16 mouse cellular contexts compared by ENCODE assay signal in the genomic region with DNA sequence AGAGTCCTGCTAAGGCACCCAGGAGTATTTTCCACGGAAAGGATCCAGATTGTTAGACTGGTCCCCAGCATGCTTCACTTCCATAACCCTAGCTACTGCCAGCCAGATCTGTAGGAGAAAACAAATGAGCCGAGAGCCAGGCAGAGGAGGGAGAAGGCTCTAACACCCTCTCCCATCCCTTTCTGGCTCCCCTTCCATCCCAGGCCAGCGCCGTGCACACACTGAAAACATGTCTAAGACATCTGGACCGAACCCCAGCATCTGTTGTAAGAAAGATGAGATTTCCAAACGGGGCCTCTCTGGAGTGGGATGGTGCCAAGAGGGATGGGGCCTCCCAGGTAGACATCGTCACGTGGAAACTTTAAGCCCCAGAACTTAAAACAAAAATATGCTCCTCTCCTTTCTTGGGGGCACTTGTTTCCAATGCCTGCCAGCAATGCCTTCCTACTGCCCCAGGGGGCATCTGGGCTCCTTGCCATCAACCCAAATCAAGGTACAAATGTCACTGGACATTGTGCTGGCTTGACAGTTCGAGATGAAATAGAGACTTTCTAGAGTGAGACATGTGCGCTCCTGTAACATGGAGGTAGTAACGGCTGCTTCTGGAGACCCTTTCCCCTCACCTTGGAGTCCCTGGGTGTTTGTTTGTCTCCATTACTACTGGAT. TPM values are rescaled to one million over a fixed set of nuclear protein-coding genes. Genes with fewer than 3 reads are reported as not detected.
DNase-seq lines count a peak whose midpoint lies in the region; ATAC-seq and TF ChIP-seq lines count a peak whose summit lies in the region.
"Had no signal": no experiment of that assay in that cellular context is flagged by ENCODE, and none has a peak within 500 bp of the region (broad histone marks: within the 10 kb centered on the region; RNA-seq: fewer than 3 reads in every experiment).

No protein-coding gene starts in this region.

- H3K9ac ChIP-seq in lung, embryonic 14.5 days = no peak overlapping the region
- no peak overlapping the region for H3K9ac ChIP-seq in embryonic facial prominence, embryonic 15.5 days
- H3K9ac ChIP-seq: forebrain, embryonic 13.5 days; hindbrain, embryonic 15.5 days had no signal

- no peak overlapping the region for H3K4me3 ChIP-seq in lung, embryonic 14.5 days (ENCODE audit: low read depth, low read length)
- no peak overlapping the region for H3K4me3 ChIP-seq in lung, adult 2 months (replicated peaks; ENCODE audit: extremely low read depth, low read depth, low read length)
- H3K4me3 ChIP-seq in embryonic facial prominence, embryonic 15.5 days (replicated peaks) = no peak overlapping the region
- H3K4me3 ChIP-seq: forebrain, embryonic 13.5 days; heart, embryonic 10.5 days; hindbrain, embryonic 15.5 days had no signal

- no peak for TF ChIP-seq CTCF in lung, embryonic 14.5 days (IDR thresholded peaks at IDR 0.05; ENCODE audit: low read depth)
- no peak for TF ChIP-seq CTCF in lung, adult 2 months (IDR thresholded peaks at IDR 0.05; ENCODE audit: insufficient read depth, low read length)

- no peak for TF ChIP-seq POLR2A in lung, adult 2 months (IDR thresholded peaks at IDR 0.05; ENCODE audit: borderline replicate concordance, extremely low read depth, low read depth, low read length)

- peak; percentile 58; the same call in 1 of the 2 replicates for ATAC-seq in lung, embryonic 14.5 days (ENCODE audit: insufficient read depth)
- ATAC-seq in embryonic facial prominence, embryonic 15.5 days (ENCODE audit: insufficient number of reproducible peaks, low FRiP score, low TSS enrichment, low read depth) = peak; percentile 80
- ATAC-seq: forebrain, embryonic 13.5 days had no signal

- no peak overlapping the region for H3K4me2 ChIP-seq in lung, embryonic 14.5 days
- no peak overlapping the region for H3K4me2 ChIP-seq in embryonic facial prominence, embryonic 15.5 days (replicated peaks)
- H3K4me2 ChIP-seq: forebrain, embryonic 13.5 days; hindbrain, embryonic 15.5 days had no signal

- peak; percentile 32 for DNase-seq in gastrocnemius, postnatal 25 days
- no peak for DNase-seq in gastrocnemius, postnatal 10 days
- peak; percentile 22 for DNase-seq in lung, embryonic 14.5 days
- no peak for DNase-seq in lung, adult 2 months
- DNase-seq in skeletal muscle tissue, adult 2 months (ENCODE audit: low read depth, low spot score) = peak; percentile 21
- DNase-seq in adrenal gland, adult 18-20 months (ENCODE audit: low spot score in 2 of 2) = no peak
- DNase-seq: cerebellum, adult 11 months; kidney, adult 11 months; lung, postnatal 14 days; spleen, adult 18-20 months; thymus, postnatal 25 days had no signal

- 61% methylated on average over 11 of the region's 11 CpGs for WGBS in lung, embryonic 14.5 days
- WGBS in lung, adult 2 months = 74% methylated on average over 11 of the region's 11 CpGs
- 42% methylated on average over 11 of the region's 11 CpGs for WGBS in embryonic facial prominence, embryonic 15.5 days

- H3K36me3 ChIP-seq in lung, embryonic 14.5 days (ENCODE audit: insufficient read depth) = no peaks in the 10 kb centered on the region
- no peaks in the 10 kb centered on the region for H3K36me3 ChIP-seq in embryonic facial prominence, embryonic 15.5 days
- H3K36me3 ChIP-seq: heart, embryonic 10.5 days; hindbrain, embryonic 15.5 days had no signal

- 0 out of 2 replicates have a peak, but pooled peaks cover 5% of the 10 kb centered on the region for H3K4me1 ChIP-seq in lung, embryonic 14.5 days (ENCODE audit: insufficient read depth)
- H3K4me1 ChIP-seq in lung, adult 2 months (ENCODE audit: control insufficient read depth, insufficient read depth, low read length) = no peaks in the 10 kb centered on the region
- peaks cover 12% of the 10 kb centered on the region; the same call in 1 of the 2 replicates for H3K4me1 ChIP-seq in embryonic facial prominence, embryonic 15.5 days

- no peaks in the 10 kb centered on the region for H3K9me3 ChIP-seq in lung, embryonic 14.5 days (ENCODE audit: low read depth, low read length)
- H3K9me3 ChIP-seq in embryonic facial prominence, embryonic 15.5 days (replicated peaks) = no peaks in the 10 kb centered on the region
- H3K9me3 ChIP-seq: forebrain, embryonic 13.5 days; heart, embryonic 10.5 days; hindbrain, embryonic 15.5 days had no signal

- no peak overlapping the region for H3K27ac ChIP-seq in lung, embryonic 14.5 days (ENCODE audit: low read depth)
- H3K27ac ChIP-seq in embryonic facial prominence, embryonic 15.5 days (replicated peaks) = 0 out of 2 replicates have a peak overlapping the region, but pooled peaks have one; percentile 17
- H3K27ac ChIP-seq: forebrain, embryonic 13.5 days; heart, embryonic 10.5 days; hindbrain, embryonic 15.5 days; kidney, postnatal 0 days had no signal

- H3K27me3 ChIP-seq in lung, embryonic 14.5 days (ENCODE audit: insufficient read depth, low read length) = no peaks in the 10 kb centered on the region
- no peaks in the 10 kb centered on the region for H3K27me3 ChIP-seq in embryonic facial prominence, embryonic 15.5 days
- H3K27me3 ChIP-seq: forebrain, embryonic 13.5 days; hindbrain, embryonic 15.5 days had no signal

RNA-seq across cellular contexts. Expression of a gene that starts 35.1 kb away (rescaled TPM):
- total RNA-seq in gastrocnemius, postnatal 25 days (2021) = 10 to 100 TPM; 88.9 to 97.1 TPM
- 100 to 1,000 TPM; 179 to 186 TPM for total RNA-seq in gastrocnemius, postnatal 10 days (2021)
- 2.4 and 8.7 TPM in 2 replicates for polyA plus RNA-seq in lung, embryonic 14.5 days (2014; fragmentation: Nextera tagmentation; extraction: Ambion mirVana)
- polyA plus RNA-seq in lung, adult 2 months (2012; rRNA removed) = 1.2 and 1.5 TPM in 2 replicates
- 4.7 and 23.6 TPM in 2 replicates for polyA plus RNA-seq in embryonic facial prominence, embryonic 15.5 days (2015; fragmentation: Nextera tagmentation; extraction: Ambion mirVana)
- total RNA-seq in adrenal gland, adult 18-20 months (2021) = 100 to 1,000 TPM; 200 to 210 TPM

Comparison
In these comparisons a context has a peak if more than half of its experiments do, and no peak if none do; other contexts are left out.
1. DNase-seq: peak in gastrocnemius, postnatal 25 days (single experiment), lung, embryonic 14.5 days (single experiment) and skeletal muscle tissue, adult 2 months (single experiment); none in gastrocnemius, postnatal 10 days (single experiment), lung, adult 2 months (single experiment) and adrenal gland, adult 18-20 months (0 of 2).